Mouse (Mus musculus) embryonic facial prominence, embryonic 11.5 days (tissue): ENCODE data around the gene Fxyd2. TPM values are rescaled to one million over a fixed set of nuclear protein-coding genes. Genes with fewer than 3 reads are reported as not detected.
A peak's percentile ranks its signal among the peaks of the same experiment; 100 is the strongest.

Source experiments
- ATAC-seq: fragments of 200-750 bp; cut with Nextera tagmentation; replicated peaks from 2 replicates; pipeline ENCODE4 v1.8.0; 2017; ENCODE audit warnings: low read depth; ENCODE audit not compliant: insufficient number of reproducible peaks, low FRiP score, low TSS enrichment
- DNase-seq: peaks from one replicate; pipeline ENCODE4 v3.0.0-alpha.2; 2015; ENCODE audit warnings: low spot score
- H3K27ac ChIP-seq: fragments of 300-500 bp; sonication (generic); replicated peaks from 2 replicates; pipeline ENCODE4 v1.5.1; 2014; ENCODE audit warnings: mild to moderate bottlenecking, low read depth, low read length, control low read depth
- H3K27me3 ChIP-seq: fragments of 300-500 bp; sonication (generic); 2 replicates; pipeline ENCODE4 v1.6.1; 2014; ENCODE audit warnings: mild to moderate bottlenecking, low read length, moderate library complexity, mixed read lengths; ENCODE audit not compliant: control insufficient read depth, insufficient read depth
- H3K36me3 ChIP-seq: fragments of 300-500 bp; sonication (generic); replicated peaks from 2 replicates; pipeline ENCODE4 v1.6.1; 2014; ENCODE audit warnings: low read depth, mild to moderate bottlenecking, low read length, moderate library complexity, mixed read lengths; ENCODE audit not compliant: control insufficient read depth, insufficient read depth
- H3K4me1 ChIP-seq: fragments of 300-500 bp; sonication (generic); 2 replicates; pipeline ENCODE4 v1.6.1; 2014; ENCODE audit warnings: low read length, mixed read lengths; ENCODE audit not compliant: control insufficient read depth, insufficient read depth
- H3K4me2 ChIP-seq: fragments of 300-500 bp; sonication (generic); 2 replicates; pipeline ENCODE4 v1.6.1; 2014; ENCODE audit warnings: low read depth, mild to moderate bottlenecking, control low read depth, low read length, moderate library complexity
- H3K4me3 ChIP-seq: fragments of 300-500 bp; sonication (generic); 2 replicates; pipeline ENCODE4 v1.5.1; 2014; ENCODE audit warnings: low read depth, low read length, control low read depth
- H3K9ac ChIP-seq: fragments of 300-500 bp; sonication (generic); replicated peaks from 2 replicates; pipeline ENCODE4 v1.6.1; 2014; ENCODE audit warnings: mild to moderate bottlenecking, control low read depth, low read length
- H3K9me3 ChIP-seq: fragments of 300-500 bp; sonication (generic); replicated peaks from 2 replicates; pipeline ENCODE4 v1.6.1; 2016; ENCODE audit warnings: mild to moderate bottlenecking, low read length, inconsistent platforms, mixed read lengths; ENCODE audit not compliant: control insufficient read depth
- WGBS: fragments of 180-500 bp; shearing (Covaris S2); extraction: QIAGEN DNeasy Blood & Tissue Kit; methylation state at CpG from one replicate; pipeline ENCODE4 v1.1.7; 2014; 5-methylcytosine and 5-hydroxymethylcytosine counted together
- polyA plus RNA-seq: library from polyadenylated mRNA; unstranded; fragments of >200 nt; fragmentation: Nextera tagmentation; extraction: Ambion mirVana; gene quantifications from 2 replicates; pipeline ENCODE4 v1.2.1, GENCODE M21; 2014

Fxyd2 gene
- polyA plus RNA-seq, 1 experiment from 2014 or later: 1.9 TPM

- H3K4me3 ChIP-seq: no peak overlapping the region
- no peak for DNase-seq
- no peaks in the 10 kb centered on the region for H3K9me3 ChIP-seq
- no peaks in the 10 kb centered on the region for H3K27me3 ChIP-seq
- H3K4me1 ChIP-seq: no peaks in the 10 kb centered on the region
- H3K36me3 ChIP-seq: no peaks in the 10 kb centered on the region
- H3K9ac ChIP-seq: no peak overlapping the region
- no peak overlapping the region for H3K4me2 ChIP-seq
- no peak for ATAC-seq
- 82% methylated on average over 5 of the region's 5 CpGs for WGBS
- no peak overlapping the region for H3K27ac ChIP-seq
Measured at GRCm38 (mm10) chr9:45410193-45410592, 10.7 kb downstream of the Fxyd2 start.

DNA sequence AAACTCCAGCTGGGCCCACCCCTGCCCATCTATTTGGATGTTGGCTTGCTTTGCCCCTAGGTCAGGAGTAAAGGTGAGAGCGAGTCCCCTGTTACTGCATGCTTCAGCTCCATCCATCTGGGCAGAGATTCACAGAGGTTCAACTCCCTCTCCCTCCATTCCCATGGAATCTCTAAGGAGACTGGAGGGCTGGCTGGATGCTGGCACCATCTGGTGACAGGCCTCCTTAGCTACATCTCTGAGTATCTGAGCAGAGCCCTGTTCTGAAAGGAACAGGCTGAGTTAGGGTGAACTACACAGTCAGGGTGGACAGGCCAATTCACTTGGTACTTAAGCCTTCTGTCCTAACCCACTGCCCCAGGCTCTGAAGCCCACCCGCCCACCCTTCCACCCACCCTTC is 11.1 kb downstream of the Fxyd2 start:
- no peaks in the 10 kb centered on the region for H3K9me3 ChIP-seq
- 87% methylated on average over 2 of the region's 2 CpGs for WGBS

DNA sequence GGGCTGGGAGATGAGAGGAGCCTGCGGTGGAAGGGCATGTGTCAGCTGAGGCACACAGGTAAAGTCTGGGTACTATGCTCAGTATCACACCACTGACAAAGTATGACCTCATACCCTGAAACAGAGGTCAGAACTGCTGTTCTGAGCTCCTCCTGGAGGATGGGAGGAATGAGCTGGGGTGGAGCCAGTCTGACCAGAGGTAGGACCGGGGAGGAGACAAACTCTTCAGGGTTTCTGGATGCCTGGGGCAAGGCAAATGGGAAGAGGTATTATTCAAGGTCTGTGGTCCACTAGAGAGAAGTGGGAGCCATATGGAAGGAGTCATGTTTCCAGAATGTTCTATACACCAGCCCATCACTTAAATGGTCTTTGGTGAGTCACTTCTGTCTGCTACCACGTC is 11.6 kb downstream of the Fxyd2 start:
- Histone ChIP-seq H3K9me3 (no peaks in the 10 kb centered on the region), H3K27me3 (no peaks in the 10 kb centered on the region), H3K4me3 (no peak overlapping the region), H3K36me3 (no peaks in the 10 kb centered on the region), H3K9ac (no peak overlapping the region), H3K4me2 (no peak overlapping the region), H3K27ac (no peak overlapping the region), H3K4me1 (no peaks in the 10 kb centered on the region)
- DNase-seq (no peak), ATAC-seq (no peak)
- WGBS: 78% methylated on average over 3 of the region's 3 CpGs

More for the DNA sequence above, 11.1 kb downstream of the Fxyd2 start:
- H3K9ac ChIP-seq: no peak overlapping the region
- no peak overlapping the region for H3K4me2 ChIP-seq
- ATAC-seq: no peak
- no peak for DNase-seq
- H3K4me1 ChIP-seq: no peaks in the 10 kb centered on the region
- no peaks in the 10 kb centered on the region for H3K27me3 ChIP-seq
- H3K27ac ChIP-seq: no peak overlapping the region
- H3K36me3 ChIP-seq: no peaks in the 10 kb centered on the region
- no peak overlapping the region for H3K4me3 ChIP-seq

GRCm38 (mm10) chr9:45411803-45412202 is 12.3 kb downstream of the Fxyd2 start:
- no peak for ATAC-seq
- no peaks in the 10 kb centered on the region for H3K36me3 ChIP-seq
- no peaks in the 10 kb centered on the region for H3K27me3 ChIP-seq
- peak; percentile 77 for DNase-seq
- no peak overlapping the region for H3K9ac ChIP-seq
- peak overlapping the region; percentile 14; the same call in 1 of the 2 replicates for H3K4me2 ChIP-seq
- no peaks in the 10 kb centered on the region for H3K9me3 ChIP-seq
- 24% methylated on average over 7 of the region's 7 CpGs for WGBS
- no peaks in the 10 kb centered on the region for H3K4me1 ChIP-seq
- no peak overlapping the region for H3K27ac ChIP-seq
- no peak overlapping the region for H3K4me3 ChIP-seq

DNA sequence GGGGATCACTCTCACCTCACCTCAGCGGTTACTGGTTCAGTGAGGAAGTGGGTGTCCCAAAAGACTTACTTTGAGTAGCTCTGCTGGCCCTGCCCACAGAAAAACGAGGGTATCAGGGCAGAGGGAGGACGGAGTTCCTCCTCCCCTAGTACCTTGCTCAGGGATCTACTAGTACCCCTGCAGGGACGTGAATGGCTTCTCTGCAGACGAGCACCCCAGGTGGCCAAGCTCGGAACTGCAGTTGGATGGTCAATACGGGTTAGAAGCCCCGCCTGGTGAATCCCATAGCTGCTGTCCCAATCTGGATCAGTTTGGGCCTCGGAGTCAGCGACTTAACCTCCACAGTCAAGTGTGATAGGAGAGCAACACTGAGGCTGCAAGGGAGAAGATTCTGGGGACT is 12.8 kb downstream of the Fxyd2 start:
- 7% methylated on average over 10 of the region's 10 CpGs for WGBS
- Histone ChIP-seq H3K4me2 (peak overlapping the region; percentile 14; the same call in 1 of the 2 replicates), H3K4me3 (no peak overlapping the region), H3K4me1 (no peaks in the 10 kb centered on the region), H3K36me3 (no peaks in the 10 kb centered on the region), H3K9ac (no peak overlapping the region), H3K27ac (no peak overlapping the region), H3K27me3 (no peaks in the 10 kb centered on the region), H3K9me3 (no peaks in the 10 kb centered on the region)
- no peak; the same call in 1 of the 2 replicates for ATAC-seq
- peak; percentile 94 for DNase-seq

DNA sequence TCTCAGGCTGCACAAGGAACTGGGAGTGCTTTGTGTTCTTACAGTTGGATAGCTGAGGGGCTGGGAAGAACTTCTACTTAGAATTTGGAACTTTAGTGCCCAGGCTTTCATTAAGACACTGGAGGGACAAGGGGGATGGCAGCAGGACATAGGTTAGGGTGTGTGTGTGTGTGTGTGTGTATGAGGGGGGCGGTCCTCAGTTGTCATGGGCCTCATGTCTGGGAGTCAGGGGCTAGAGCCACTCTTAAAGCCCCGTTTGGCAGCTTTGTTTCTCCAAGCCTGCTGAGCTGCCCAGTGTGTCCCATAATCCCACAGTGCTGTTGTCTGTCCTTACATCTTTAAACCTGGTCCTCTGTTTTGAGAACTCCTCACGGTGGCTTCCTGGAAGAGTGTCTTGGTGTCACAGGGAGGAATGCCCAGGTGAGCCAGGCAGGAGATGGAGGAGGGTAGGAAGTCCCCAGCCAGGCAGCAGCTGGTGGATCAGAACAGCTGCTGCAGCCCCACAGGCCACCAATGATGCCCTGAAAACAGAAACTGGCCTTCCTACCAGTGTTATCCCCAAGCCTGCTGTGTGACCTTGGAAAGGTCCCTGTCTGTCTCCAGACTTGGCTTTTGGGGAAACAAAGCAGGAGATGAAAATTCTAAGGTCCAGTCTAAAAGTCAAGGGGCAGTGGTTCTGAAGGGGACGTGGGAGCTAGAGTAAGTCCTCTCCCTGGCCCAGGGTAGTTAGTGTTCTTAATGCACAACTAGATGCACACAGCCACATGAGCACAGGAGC is 13.4 kb downstream of the Fxyd2 start:
- Histone ChIP-seq H3K27ac (no peak overlapping the region), H3K4me1 (no peaks in the 10 kb centered on the region), H3K9ac (no peak overlapping the region), H3K4me2 (no peak overlapping the region), H3K4me3 (no peak overlapping the region), H3K9me3 (no peaks in the 10 kb centered on the region), H3K27me3 (no peaks in the 10 kb centered on the region), H3K36me3 (no peaks in the 10 kb centered on the region)
- WGBS: 78% methylated on average over 4 of the region's 4 CpGs
- DNase-seq (no peak), ATAC-seq (no peak)

DNA sequence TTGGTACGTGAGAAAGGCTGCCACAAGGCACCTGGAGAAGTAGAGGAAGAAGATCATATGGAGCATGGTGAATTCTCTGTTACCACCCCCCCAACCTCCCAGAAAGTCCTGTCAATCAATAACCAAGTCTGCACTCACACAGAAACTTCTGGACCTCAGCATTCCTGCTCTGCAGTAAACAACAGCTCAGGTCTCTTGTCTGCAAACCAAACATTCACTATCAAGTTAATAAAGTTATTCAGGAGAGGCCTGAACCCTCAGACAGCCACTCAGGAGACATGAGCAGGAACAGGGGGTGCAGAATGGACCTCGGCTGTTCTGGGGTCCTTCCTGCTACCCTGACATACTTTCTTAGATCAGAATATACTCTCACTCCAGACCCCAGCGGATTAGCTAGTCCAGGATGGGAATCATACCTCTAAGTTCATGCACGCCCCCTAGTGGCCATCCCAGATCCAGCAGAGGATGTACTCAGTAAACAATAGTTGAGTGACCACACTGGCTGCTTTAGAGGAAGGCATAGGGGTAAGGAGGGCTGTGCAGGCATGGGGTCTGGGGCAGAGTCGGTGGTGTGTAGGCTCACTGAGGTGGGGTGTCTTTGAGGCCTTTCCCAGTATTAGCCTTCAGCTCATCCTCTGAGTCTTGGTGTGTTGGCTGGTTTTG is 14.1 kb downstream of the Fxyd2 start:
- H3K27me3 ChIP-seq: no peaks in the 10 kb centered on the region
- no peak overlapping the region for H3K27ac ChIP-seq
- DNase-seq (peak; percentile 60), ATAC-seq (no peak)
- no peaks in the 10 kb centered on the region for H3K4me1 ChIP-seq
- no peak overlapping the region for H3K4me2 ChIP-seq
- H3K36me3 ChIP-seq: no peaks in the 10 kb centered on the region
- no peak overlapping the region for H3K9ac ChIP-seq
- no peaks in the 10 kb centered on the region for H3K9me3 ChIP-seq
- WGBS: 53% methylated on average over 5 of the region's 5 CpGs
- H3K4me3 ChIP-seq: no peak overlapping the region

DNA sequence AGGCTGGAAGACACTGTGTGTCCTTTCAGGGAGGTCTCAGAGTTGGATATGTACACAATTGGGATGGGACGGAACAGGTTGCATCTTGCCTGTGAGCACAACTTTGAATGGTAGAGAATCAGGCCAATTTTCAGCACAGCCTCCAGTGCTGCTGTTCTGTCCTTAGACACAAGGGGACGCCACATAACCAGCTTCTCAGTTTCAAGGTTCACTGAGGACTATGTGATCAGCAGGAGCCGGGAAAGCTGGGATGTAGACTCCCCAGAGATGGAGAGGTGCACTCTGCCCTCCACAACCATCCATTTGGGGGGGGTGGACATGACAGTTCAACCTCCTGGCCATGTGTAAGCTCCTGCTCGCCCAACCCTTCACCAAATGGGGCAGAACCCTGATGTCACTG is 16.4 kb downstream of the Fxyd2 start:
- Histone ChIP-seq H3K36me3 (no peaks in the 10 kb centered on the region), H3K27me3 (no peaks in the 10 kb centered on the region), H3K9ac (no peak overlapping the region), H3K9me3 (no peaks in the 10 kb centered on the region), H3K4me1 (no peaks in the 10 kb centered on the region), H3K27ac (no peak overlapping the region), H3K4me2 (no peak overlapping the region), H3K4me3 (no peak overlapping the region)
- ATAC-seq: no peak
- peak; percentile 29 for DNase-seq
- 40% methylated on average over 4 of the region's 4 CpGs for WGBS
